Mouse (Mus musculus) heart, embryonic 12.5 days (tissue): ENCODE results near the gene Zfp423. TPM values are rescaled to one million over a fixed set of nuclear protein-coding genes. Genes with fewer than 3 reads are reported as not detected.

Experiments used
- ATAC-seq: fragments of 200-750 bp; cut with Nextera tagmentation; 2 replicates; pipeline ENCODE4 v1.8.0; 2017; ENCODE audit warnings: moderate TSS enrichment, moderate library complexity; ENCODE audit not compliant: insufficient number of reproducible peaks, low FRiP score
- H3K27ac ChIP-seq: fragments of 300-500 bp; sonication (generic); 2 replicates; pipeline ENCODE4 v1.5.1; 2016; ENCODE audit warnings: mild to moderate bottlenecking, moderate library complexity; ENCODE audit not compliant: poor library complexity, severe bottlenecking
- H3K27me3 ChIP-seq: fragments of 300-500 bp; sonication (generic); replicated peaks from 2 replicates; pipeline ENCODE4 v1.6.1; 2016; ENCODE audit warnings: mild to moderate bottlenecking, moderate library complexity
- H3K36me3 ChIP-seq: fragments of 300-500 bp; sonication (generic); 2 replicates; pipeline ENCODE4 v1.6.1; 2016; ENCODE audit warnings: mild to moderate bottlenecking, moderate library complexity
- H3K4me1 ChIP-seq: fragments of 300-500 bp; sonication (generic); replicated peaks from 2 replicates; pipeline ENCODE4 v1.6.1; 2016; ENCODE audit warnings: mild to moderate bottlenecking
- H3K4me2 ChIP-seq: fragments of 300-500 bp; sonication (generic); 2 replicates; pipeline ENCODE4 v1.6.1; 2016; ENCODE audit warnings: mild to moderate bottlenecking, moderate library complexity
- H3K4me3 ChIP-seq: fragments of 300-500 bp; sonication (generic); 2 replicates; pipeline ENCODE4 v1.5.1; 2016; ENCODE audit warnings: mild to moderate bottlenecking
- H3K9ac ChIP-seq: fragments of 300-500 bp; sonication (generic); 2 replicates; pipeline ENCODE4 v1.6.1; 2016; ENCODE audit warnings: mild to moderate bottlenecking, moderate library complexity
- H3K9me3 ChIP-seq: fragments of 300-500 bp; sonication (generic); replicated peaks from 2 replicates; pipeline ENCODE4 v1.6.1; 2016; ENCODE audit warnings: mild to moderate bottlenecking, moderate library complexity
- WGBS: fragments of 180-500 bp; shearing (Covaris S2); methylation state at CpG from one replicate; pipeline ENCODE4 v1.1.7; 2016; 5-methylcytosine and 5-hydroxymethylcytosine counted together
- polyA plus RNA-seq: library from polyadenylated mRNA; unstranded; fragments of >200 nt; fragmentation: Nextera tagmentation; extraction: Ambion mirVana; gene quantifications from 2 replicates; pipeline ENCODE4 v1.2.1, GENCODE M21; 2016

Gene Zfp423
- polyA plus RNA-seq, 1 experiment from 2014 or later, result 6.3 TPM

DNA sequence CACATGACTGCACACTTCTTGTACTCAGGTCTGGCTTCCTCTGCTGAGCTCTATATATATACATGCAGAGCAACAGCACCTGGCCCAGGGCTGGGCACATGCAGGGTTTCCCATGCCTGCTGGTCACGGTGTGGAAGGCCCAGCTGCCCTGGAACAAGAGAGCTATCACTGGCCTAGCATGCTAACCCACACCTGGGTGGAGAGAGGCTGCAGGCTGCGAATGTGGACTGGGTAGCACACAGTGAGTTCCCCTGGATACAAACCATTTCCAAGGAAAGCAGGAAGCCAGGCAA lies 295.2 kb downstream of the Zfp423 start:
- WGBS, result 90% methylated on average over 2 of the region's 2 CpGs
- peaks cover 28% of the 10 kb centered on the region for H3K4me1 ChIP-seq
- ATAC-seq, result no peak
- peaks cover 54% of the 10 kb centered on the region for H3K27me3 ChIP-seq
- no peak overlapping the region for H3K9ac ChIP-seq
- H3K9me3 ChIP-seq, result no peaks in the 10 kb centered on the region
- H3K36me3 ChIP-seq, result no peaks in the 10 kb centered on the region
- no peak overlapping the region for H3K4me2 ChIP-seq
- no peak overlapping the region for H3K27ac ChIP-seq
- no peak overlapping the region for H3K4me3 ChIP-seq

DNA sequence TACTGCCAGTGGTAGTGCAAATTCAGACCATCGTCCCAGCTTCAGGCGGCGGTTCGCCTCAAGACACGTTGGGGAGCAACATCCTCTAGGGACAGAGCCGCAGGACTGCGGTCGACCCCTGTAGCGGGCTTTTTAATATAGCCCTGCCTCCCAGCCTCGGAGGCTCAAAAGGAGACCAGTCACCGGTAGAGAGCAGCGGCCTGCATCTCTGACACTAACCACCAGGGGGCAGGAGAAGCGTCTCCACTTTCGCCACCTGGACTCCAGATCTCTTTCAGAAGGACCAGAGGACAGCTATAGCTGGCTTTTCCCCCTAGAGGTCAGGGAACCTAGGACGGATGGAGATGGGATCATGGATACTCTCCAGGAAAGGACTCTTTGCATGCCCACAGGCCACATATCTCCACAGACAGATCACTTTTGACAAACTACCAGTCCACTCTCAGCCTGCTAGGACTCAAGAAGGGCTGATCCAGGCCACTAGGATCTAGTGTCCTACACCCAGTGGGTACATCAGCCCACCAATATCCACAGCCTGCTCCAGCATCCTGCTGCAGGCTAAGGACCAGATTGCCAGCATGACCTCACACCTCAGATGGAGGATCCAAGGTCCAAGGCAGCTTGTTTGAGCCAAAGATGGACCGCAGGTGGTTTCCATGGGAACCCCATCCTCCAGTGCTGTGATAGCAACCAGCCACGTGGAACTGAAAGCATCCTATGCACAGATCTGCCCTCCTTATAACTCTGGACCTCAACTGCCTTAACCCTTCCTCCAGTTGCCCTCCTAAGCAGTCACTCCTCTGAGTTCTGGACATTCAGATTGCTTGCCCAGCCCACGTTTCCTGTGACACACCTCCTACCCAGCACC lies 295.8 kb downstream of the Zfp423 start:
- ATAC-seq, result no peak
- Histone ChIP-seq H3K4me2 (peak overlapping the region; percentile 80), H3K27me3 (peaks cover 59% of the 10 kb centered on the region), H3K9me3 (no peaks in the 10 kb centered on the region), H3K36me3 (no peaks in the 10 kb centered on the region), H3K4me1 (peaks cover 28% of the 10 kb centered on the region), H3K27ac (no peak overlapping the region), H3K9ac (peak overlapping the region; percentile 21; the same call in 1 of the 2 replicates), H3K4me3 (peak overlapping the region; percentile 48)
- WGBS, result 12% methylated on average over 18 of the region's 18 CpGs

DNA sequence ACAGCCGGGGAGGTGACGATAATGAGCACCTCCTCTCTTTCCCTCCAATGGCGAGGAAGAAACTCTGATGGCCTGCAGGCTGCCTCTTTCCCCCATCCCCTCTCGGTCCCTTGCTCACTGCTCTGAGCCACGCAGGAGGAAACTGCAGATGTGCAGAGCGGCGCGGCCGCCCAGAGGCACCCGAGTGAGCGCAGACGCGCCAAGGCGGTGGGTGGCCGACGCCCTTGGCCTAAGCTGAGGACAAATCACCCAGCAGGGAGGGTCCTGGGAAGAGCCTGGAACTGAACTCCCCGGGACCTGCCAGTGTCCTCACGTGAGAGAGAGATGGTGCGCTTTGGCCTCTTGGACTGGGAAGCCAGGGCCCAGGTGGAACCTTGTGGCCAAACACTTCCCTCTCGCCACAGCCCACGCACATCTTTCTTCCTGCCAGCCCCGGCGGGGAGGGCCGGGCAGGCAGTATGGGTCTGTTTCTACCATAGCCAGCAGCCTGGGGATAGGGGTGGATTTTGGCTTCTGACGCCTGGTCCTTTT lies 296.5 kb downstream of the Zfp423 start:
- Histone ChIP-seq H3K27me3 (peaks cover 59% of the 10 kb centered on the region), H3K4me3 (peak overlapping the region; percentile 48), H3K36me3 (no peaks in the 10 kb centered on the region), H3K27ac (no peak overlapping the region), H3K9ac (peak overlapping the region; percentile 21), H3K9me3 (no peaks in the 10 kb centered on the region), H3K4me2 (peak overlapping the region; percentile 80), H3K4me1 (peaks cover 28% of the 10 kb centered on the region)
- WGBS, result 4% methylated on average over 25 of the region's 25 CpGs
- peak; percentile 44; the same call in 1 of the 2 replicates for ATAC-seq

DNA sequence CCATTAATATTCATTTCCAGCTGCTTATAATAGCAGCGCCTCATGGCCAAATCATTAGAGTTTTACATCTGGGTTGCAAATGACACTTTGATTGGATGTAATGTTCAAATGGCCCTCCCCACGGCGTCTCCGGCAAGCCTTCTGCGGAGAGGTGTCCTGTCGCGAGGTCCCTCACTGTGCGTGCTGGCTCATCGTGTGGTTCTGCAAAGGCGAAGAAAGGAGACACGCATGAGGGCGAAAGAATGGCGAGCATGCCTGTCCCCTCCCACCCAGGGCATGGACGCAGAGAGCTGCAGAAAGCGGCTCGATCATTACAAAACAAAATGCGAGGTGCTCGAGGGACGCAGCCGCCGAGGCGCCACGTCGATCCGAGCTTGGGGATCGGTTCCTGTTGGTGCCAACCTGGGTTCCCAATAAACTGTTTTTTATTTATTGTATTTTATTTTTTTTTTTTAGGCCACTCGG lies 297.1 kb downstream of the Zfp423 start:
- Histone ChIP-seq H3K36me3 (no peaks in the 10 kb centered on the region), H3K4me3 (peak overlapping the region; percentile 48), H3K9ac (no peak overlapping the region), H3K27me3 (peaks cover 59% of the 10 kb centered on the region), H3K4me2 (peak overlapping the region; percentile 80), H3K27ac (no peak overlapping the region), H3K4me1 (peaks cover 28% of the 10 kb centered on the region), H3K9me3 (no peaks in the 10 kb centered on the region)
- no peak for ATAC-seq
- WGBS, result 6% methylated on average over 27 of the region's 27 CpGs

DNA sequence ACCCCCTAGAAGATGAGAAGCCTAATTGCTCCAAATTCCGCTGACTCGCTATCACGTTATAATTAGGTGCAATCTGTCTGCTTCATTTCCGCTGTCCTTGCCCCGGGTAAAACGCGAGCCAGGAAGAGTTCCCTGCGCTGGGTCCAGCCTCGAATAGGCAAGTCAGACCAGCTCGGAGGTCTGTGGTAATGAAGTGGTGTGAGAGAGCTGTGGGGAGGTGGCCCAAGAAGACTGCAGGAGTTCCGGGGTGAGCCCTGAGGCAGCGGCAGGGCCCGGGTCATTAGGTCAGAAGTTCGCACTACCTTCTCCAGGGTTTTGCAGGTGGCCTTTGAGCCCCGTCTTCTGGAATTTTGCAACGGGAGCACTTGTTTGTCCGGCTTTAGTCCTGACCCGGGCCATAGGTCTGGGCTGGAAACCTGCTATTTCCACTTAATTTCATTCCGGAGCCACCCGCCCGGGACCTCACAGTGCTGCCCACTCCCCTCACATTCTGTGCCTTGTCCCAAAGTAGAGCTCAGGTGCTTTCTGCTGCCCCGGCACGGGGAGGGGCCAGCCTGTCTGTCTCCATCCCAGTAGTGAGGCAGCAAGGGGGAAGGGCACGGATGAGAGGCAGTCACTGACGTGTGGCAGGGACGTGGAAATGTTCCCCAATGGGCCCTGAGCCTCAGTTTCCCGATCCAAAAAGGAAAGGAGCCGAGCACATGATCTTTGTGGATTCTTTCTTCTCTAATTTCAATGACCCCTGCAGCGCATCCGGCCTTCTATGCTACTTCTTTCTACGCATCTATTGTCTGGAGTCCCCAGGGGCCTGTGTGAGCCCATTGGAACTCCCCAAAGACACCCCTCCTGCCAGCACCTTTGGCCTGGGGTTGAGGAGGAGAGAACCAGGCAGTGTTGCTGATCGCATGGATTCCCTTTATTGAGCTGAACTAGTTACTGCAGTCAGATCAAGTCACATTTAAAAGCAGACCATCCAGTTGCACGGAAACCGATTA lies 298.2 kb downstream of the Zfp423 start:
- WGBS, result 14% methylated on average over 34 of the region's 34 CpGs
- H3K4me3 ChIP-seq, result peak overlapping the region; percentile 34
- H3K9me3 ChIP-seq, result no peaks in the 10 kb centered on the region
- no peaks in the 10 kb centered on the region for H3K36me3 ChIP-seq
- H3K4me2 ChIP-seq, result peak overlapping the region; percentile 68
- H3K27me3 ChIP-seq, result peaks cover 59% of the 10 kb centered on the region
- ATAC-seq, result no peak
- H3K9ac ChIP-seq, result no peak overlapping the region
- no peak overlapping the region for H3K27ac ChIP-seq
- peaks cover 35% of the 10 kb centered on the region for H3K4me1 ChIP-seq

DNA sequence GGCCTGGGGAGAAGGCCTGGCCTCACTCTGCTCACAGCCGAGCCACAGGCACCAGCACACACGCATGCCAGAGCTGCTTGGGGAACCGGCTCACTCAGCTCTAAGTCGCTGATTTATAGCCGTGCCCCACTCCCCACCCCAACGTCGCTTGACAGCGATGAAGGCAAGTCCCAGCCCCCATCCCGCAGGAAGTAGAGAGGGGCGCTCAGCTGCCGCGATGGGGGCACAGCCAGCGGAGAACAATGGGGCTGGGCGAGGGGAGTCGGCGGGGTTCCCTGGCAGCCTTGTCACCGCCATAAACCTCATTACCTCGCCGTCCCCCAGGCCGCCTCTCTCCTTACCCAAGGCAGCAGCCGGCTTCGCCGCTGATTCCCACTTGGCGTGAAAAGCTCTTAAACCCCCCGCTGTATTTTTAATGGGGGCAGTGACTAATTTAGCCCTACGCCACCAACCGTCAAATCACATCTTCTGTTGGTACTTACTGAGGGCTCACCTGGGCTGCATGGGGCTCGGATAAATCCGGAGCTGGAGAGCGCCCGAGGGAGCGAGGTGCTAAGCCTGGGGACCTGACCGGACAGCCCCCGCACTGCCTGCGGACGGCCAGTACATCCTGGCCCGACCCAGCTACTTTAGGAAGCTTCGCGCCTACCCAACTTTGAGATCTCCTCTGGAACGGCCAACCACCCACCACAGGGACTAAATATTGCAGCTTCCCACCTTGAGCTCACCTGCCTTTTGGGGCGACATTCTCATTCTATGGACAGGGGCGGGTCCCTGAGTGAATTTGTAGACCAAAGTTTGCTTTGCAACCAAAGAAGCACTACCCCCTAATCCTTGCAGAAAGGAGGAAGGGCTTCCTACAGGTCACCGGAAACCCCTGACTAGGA lies 299.1 kb downstream of the Zfp423 start:
- peak overlapping the region; percentile 55; the same call in 1 of the 2 replicates for H3K9ac ChIP-seq
- ATAC-seq, result no peak

DNA sequence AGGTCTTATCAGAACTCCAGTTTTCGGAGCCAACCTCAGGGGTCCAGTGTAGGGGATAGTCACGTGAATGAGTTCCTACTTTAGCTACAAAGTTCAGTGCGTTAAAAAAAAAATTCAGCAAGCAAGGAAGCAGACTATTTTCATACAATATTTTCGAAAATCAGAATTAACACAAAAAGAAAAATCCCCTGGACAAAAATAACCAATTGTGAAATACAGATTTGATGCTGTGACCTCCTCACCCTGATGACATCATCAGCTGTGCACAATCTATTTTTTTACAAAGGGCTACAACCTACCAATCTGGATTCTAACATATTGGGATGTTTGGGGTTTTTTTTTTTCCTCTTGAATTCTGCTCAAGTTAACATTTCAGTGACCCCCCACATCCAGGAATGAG lies 301.9 kb downstream of the Zfp423 start:
- WGBS, result 39% methylated on average over 4 of the region's 4 CpGs
- Histone ChIP-seq H3K4me2 (no peak overlapping the region), H3K27me3 (peaks cover 35% of the 10 kb centered on the region)

More for the DNA sequence above, 299.1 kb downstream of the Zfp423 start:
- Histone ChIP-seq H3K36me3 (no peaks in the 10 kb centered on the region), H3K9me3 (no peaks in the 10 kb centered on the region), H3K4me1 (peaks cover 35% of the 10 kb centered on the region), H3K27me3 (peaks cover 53% of the 10 kb centered on the region), H3K4me2 (peak overlapping the region; percentile 68), H3K27ac (no peak overlapping the region), H3K4me3 (peak overlapping the region; percentile 34)
- 3% methylated on average over 43 of the region's 43 CpGs for WGBS

DNA sequence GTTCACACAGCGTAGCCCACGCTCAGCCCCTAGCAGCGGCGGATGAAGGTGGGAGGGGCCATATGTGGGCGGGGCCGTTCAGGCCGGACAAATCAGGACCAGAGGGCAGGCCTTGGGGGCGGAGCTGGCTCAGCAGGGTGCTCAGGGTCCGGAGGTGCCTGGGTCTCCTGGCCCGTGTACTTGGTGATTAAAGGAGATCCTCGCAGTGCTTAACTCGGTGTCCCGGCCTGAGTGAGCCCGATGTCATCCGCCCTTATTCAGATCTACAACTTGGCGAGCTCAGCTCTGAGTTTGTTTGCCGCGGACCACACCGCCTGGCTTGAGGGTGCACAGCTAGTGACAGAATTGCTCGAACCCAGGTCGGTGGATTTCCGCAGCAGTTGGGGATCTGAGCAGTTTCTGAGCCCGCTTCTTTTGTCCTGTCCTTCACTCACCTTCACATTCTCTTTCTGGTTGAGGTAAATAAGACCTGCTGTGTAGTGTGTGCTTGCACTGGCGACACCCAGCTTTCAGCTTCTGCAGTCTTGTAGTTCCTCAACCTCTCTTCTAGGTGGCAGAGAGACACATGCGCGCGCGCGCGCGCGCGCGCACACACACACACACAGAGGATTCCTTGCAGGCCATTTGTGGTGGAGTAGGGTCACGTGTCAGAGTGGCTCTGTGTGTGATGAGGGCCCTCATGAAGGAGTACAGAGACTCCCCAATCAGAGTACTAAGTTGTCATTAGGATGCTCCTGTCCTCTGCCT lies 302.7 kb downstream of the Zfp423 start:
- Histone ChIP-seq H3K9ac (0 out of 2 replicates have a peak overlapping the region, but pooled peaks have one; percentile 30), H3K36me3 (no peaks in the 10 kb centered on the region), H3K27ac (no peak overlapping the region), H3K27me3 (peaks cover 30% of the 10 kb centered on the region), H3K4me3 (peak overlapping the region; percentile 44), H3K9me3 (no peaks in the 10 kb centered on the region), H3K4me2 (peak overlapping the region; percentile 77), H3K4me1 (peaks cover 26% of the 10 kb centered on the region)
- 6% methylated on average over 35 of the region's 35 CpGs for WGBS
- ATAC-seq, result peak; percentile 85

More for the DNA sequence above, 301.9 kb downstream of the Zfp423 start:
- Histone ChIP-seq H3K9me3 (no peaks in the 10 kb centered on the region), H3K9ac (no peak overlapping the region), H3K36me3 (no peaks in the 10 kb centered on the region), H3K4me1 (peaks cover 28% of the 10 kb centered on the region), H3K4me3 (no peak overlapping the region), H3K27ac (no peak overlapping the region)
- no peak for ATAC-seq

DNA sequence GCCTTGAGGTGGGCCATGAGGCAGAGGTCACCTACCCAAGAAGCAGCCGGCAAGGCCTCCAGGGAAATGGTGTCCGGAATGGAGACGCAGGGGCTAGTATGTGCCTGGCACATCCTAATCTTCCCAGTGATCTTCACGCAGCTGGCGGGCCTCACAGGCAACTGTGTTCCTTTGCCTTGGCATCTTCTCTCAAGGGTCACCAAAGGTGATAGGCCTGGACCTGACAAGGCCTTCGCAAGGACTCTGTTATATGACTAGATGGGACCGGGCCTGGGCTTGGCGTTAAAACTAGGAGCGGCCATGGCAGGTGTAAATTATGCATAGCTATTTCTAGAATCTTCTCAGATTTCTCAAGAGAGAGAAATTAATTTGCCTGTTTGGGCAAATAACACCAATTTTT lies 303.4 kb downstream of the Zfp423 start:
- no peak overlapping the region for H3K27ac ChIP-seq
- peaks cover 23% of the 10 kb centered on the region for H3K27me3 ChIP-seq
- WGBS, result 77% methylated on average over 9 of the region's 9 CpGs
- no peak for ATAC-seq
- H3K4me3 ChIP-seq, result no peak overlapping the region
- H3K4me1 ChIP-seq, result peaks cover 20% of the 10 kb centered on the region
- H3K36me3 ChIP-seq, result no peaks in the 10 kb centered on the region
- no peak overlapping the region; the same call in 1 of the 2 replicates for H3K4me2 ChIP-seq
- no peak overlapping the region for H3K9ac ChIP-seq
- H3K9me3 ChIP-seq, result no peaks in the 10 kb centered on the region
